Comparison of ENCODE assay signal across 7 mouse cellular contexts in the genomic region with DNA sequence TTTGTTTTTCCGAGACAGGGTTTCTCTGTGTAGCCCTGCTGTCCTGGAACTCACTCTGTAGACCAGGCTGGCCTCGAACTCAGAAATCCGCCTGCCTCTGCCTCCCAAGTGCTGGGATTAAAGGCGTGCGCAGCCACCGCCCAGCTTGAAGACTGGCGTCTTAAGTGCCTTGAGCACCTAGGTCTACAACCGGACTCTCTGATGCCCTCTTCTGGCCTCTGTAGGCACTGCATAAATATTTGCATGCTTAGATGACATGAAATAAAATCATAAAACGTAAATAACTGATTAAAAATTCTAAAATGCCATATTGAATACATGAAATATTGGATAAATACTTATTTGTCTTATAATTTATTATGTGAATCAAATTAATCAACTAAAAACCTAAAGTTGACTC. TPM values are rescaled to one million over a fixed set of nuclear protein-coding genes. Genes with fewer than 3 reads are reported as not detected.
DNase-seq lines count a peak whose midpoint lies in the region; ATAC-seq and TF ChIP-seq lines count a peak whose summit lies in the region.
"Not testable (repeated sequence)": the region's sequence is repeated elsewhere in the genome, so short reads cannot be mapped to it uniquely, and the experiment has no call there.

No protein-coding gene starts in this region.

- not testable (repeated sequence) for H3K27ac ChIP-seq in cerebellum, adult 2 months (ENCODE audit: insufficient read depth, low read length); forebrain, postnatal 0 days (ENCODE audit: low read depth, low read length); left cerebral cortex, adult 2 months; small intestine, adult 2 months (ENCODE audit: insufficient read depth, low read depth, low read length)

- peaks cover 84% of the 10 kb centered on the region for H3K36me3 ChIP-seq in forebrain, postnatal 0 days (ENCODE audit: insufficient read depth)
- H3K36me3 ChIP-seq in small intestine, adult 2 months (ENCODE audit: control insufficient read depth, insufficient read depth, low read length) = peaks cover 69% of the 10 kb centered on the region

- intact Hi-C loops in left cerebral cortex, adult 2 months (cut with DNase I) = loop anchor here (2.0 to 5.0 kb wide), 2 partner anchors 83 to 120 kb away; partner anchors contain the start of gene Adprhl1

- not testable (repeated sequence) for H3K9ac ChIP-seq in forebrain, postnatal 0 days

- peak; percentile 84 for DNase-seq in NIH3T3 (ENCODE audit: low read depth)
- peak; percentile 51 to 56 for DNase-seq in cerebellum, adult 2 months
- DNase-seq in forebrain, postnatal 0 days = peak; percentile 68
- peak; percentile 44 for DNase-seq in hindlimb bud, embryonic 11.5 days (ENCODE audit: extremely low spot score, low read depth, low spot score)
- peak; percentile 26 to 59 for DNase-seq in left cerebral cortex, adult 2 months (ENCODE audit: extremely low spot score in 1 of 2, low spot score in 2 of 2)
- DNase-seq in mesoderm, embryonic 11.5 days (ENCODE audit: low read depth, low spot score) = peak; percentile 67

- H3K27me3 ChIP-seq in cerebellum, adult 2 months (ENCODE audit: control insufficient read depth, insufficient read depth, low read length); forebrain, postnatal 0 days (ENCODE audit: insufficient read depth, low read length); small intestine, adult 2 months (ENCODE audit: control insufficient read depth, insufficient read depth, low read length): not testable (repeated sequence)

- not testable (repeated sequence) for ATAC-seq in forebrain, postnatal 0 days

- H3K4me2 ChIP-seq in forebrain, postnatal 0 days (ENCODE audit: low read depth) = not testable (repeated sequence)

- H3K9me3 ChIP-seq in forebrain, postnatal 0 days (ENCODE audit: low read length) = not testable (repeated sequence)

- not testable (repeated sequence) for H3K4me3 ChIP-seq in cerebellum, adult 2 months (replicated peaks; ENCODE audit: insufficient read depth, low read depth, low read length); forebrain, postnatal 0 days (ENCODE audit: low read depth, low read length); left cerebral cortex, adult 2 months; small intestine, adult 2 months (ENCODE audit: low read depth, low read length)

- H3K4me1 ChIP-seq in cerebellum, adult 2 months (ENCODE audit: control insufficient read depth, insufficient read depth, low read length); forebrain, postnatal 0 days (ENCODE audit: insufficient read depth); small intestine, adult 2 months (ENCODE audit: control insufficient read depth, insufficient read depth, insufficient read length, low read length): not testable (repeated sequence)

- TF ChIP-seq CTCF in cerebellum, adult 2 months (IDR thresholded peaks at IDR 0.05; ENCODE audit: borderline replicate concordance, insufficient read depth, low read depth, low read length) = peak; percentile 55; the same call in 1 of the 2 replicates
- peak; percentile 54 for TF ChIP-seq CTCF in forebrain, postnatal 0 days (IDR thresholded peaks at IDR 0.05; ENCODE audit: low read depth)
- peak; percentile 79 for TF ChIP-seq CTCF in left cerebral cortex, adult 2 months (IDR thresholded peaks at IDR 0.05)
- peak; percentile 35; the same call in 1 of the 2 replicates for TF ChIP-seq CTCF in small intestine, adult 2 months (IDR thresholded peaks at IDR 0.05; ENCODE audit: extremely low read depth, insufficient read length, insufficient replicate concordance, low read depth, low read length)

- WGBS in cerebellum, adult 2 months = 46% methylated on average over 9 of the region's 9 CpGs
- 65% methylated on average over 9 of the region's 9 CpGs for WGBS in forebrain, postnatal 0 days
- WGBS in small intestine, adult 2 months = 60% methylated on average over 9 of the region's 9 CpGs

- not testable (repeated sequence) for TF ChIP-seq POLR2A in cerebellum, adult 2 months (IDR thresholded peaks at IDR 0.05; ENCODE audit: borderline replicate concordance, insufficient read depth, low read length); small intestine, adult 2 months (IDR thresholded peaks at IDR 0.05; ENCODE audit: low read depth, low read length)

RNA-seq across cellular contexts. Expression of gene Lamp1, which starts 26.7 kb away (rescaled TPM):
- 554 and 555 TPM in 2 replicates for polyA plus RNA-seq in cerebellum, adult 2 months (2012; rRNA removed)
- total RNA-seq in forebrain, postnatal 0 days (2014; rRNA removed) = 270 and 295 TPM in 2 replicates
- 356 and 373 TPM in 2 replicates for polyA plus RNA-seq in forebrain, postnatal 0 days (2015; fragmentation: Nextera tagmentation; extraction: Ambion mirVana)
- 100 to 1,000 TPM; 251 to 255 TPM for total RNA-seq in left cerebral cortex, adult 2 months (2021)
- 355 and 658 TPM in 2 replicates for polyA plus RNA-seq in small intestine, adult 2 months (2012; rRNA removed)

RNA-seq across cellular contexts. Expression of gene Cul4a, which starts 26.8 kb away (rescaled TPM):
- 54.5 and 57.0 TPM in 2 replicates for polyA plus RNA-seq in cerebellum, adult 2 months (2012; rRNA removed)
- total RNA-seq in forebrain, postnatal 0 days (2014; rRNA removed) = 72.6 and 101 TPM in 2 replicates
- 52.8 and 59.4 TPM in 2 replicates for polyA plus RNA-seq in forebrain, postnatal 0 days (2015; fragmentation: Nextera tagmentation; extraction: Ambion mirVana)
- total RNA-seq in left cerebral cortex, adult 2 months (2021) = 10 to 100 TPM; 53.4 to 54.0 TPM
- 19.2 and 23.8 TPM in 2 replicates for polyA plus RNA-seq in small intestine, adult 2 months (2012; rRNA removed)

RNA-seq across cellular contexts. Expression of gene Pcid2, which starts 27.0 kb away (rescaled TPM):
- 39.0 and 39.6 TPM in 2 replicates for polyA plus RNA-seq in cerebellum, adult 2 months (2012; rRNA removed)
- total RNA-seq in forebrain, postnatal 0 days (2014; rRNA removed) = 27.1 and 30.3 TPM in 2 replicates
- 25.8 and 32.2 TPM in 2 replicates for polyA plus RNA-seq in forebrain, postnatal 0 days (2015; fragmentation: Nextera tagmentation; extraction: Ambion mirVana)
- 10 to 100 TPM; 27.8 to 30.7 TPM for total RNA-seq in left cerebral cortex, adult 2 months (2021)
- 8.5 and 13.0 TPM in 2 replicates for polyA plus RNA-seq in small intestine, adult 2 months (2012; rRNA removed)
